Mouse (Mus musculus) urinary bladder, adult 2 months (tissue): ENCODE results near the gene Ccdc50. TPM values are rescaled to one million over a fixed set of nuclear protein-coding genes. Genes with fewer than 3 reads are reported as not detected.

Experiments used
- DNase-seq: peaks from one replicate; pipeline ENCODE4 v3.0.0; 2022; ENCODE audit warnings: low spot score
- polyA plus RNA-seq: library from polyadenylated mRNA; depleted of rRNA; stranded (reverse); fragments of >200 nt; gene quantifications from 2 replicates; pipeline ENCODE4 v1.2.3, GENCODE M21; 2012

Ccdc50 gene
- polyA plus RNA-seq, 1 experiment, result 40.9 TPM

DNA sequence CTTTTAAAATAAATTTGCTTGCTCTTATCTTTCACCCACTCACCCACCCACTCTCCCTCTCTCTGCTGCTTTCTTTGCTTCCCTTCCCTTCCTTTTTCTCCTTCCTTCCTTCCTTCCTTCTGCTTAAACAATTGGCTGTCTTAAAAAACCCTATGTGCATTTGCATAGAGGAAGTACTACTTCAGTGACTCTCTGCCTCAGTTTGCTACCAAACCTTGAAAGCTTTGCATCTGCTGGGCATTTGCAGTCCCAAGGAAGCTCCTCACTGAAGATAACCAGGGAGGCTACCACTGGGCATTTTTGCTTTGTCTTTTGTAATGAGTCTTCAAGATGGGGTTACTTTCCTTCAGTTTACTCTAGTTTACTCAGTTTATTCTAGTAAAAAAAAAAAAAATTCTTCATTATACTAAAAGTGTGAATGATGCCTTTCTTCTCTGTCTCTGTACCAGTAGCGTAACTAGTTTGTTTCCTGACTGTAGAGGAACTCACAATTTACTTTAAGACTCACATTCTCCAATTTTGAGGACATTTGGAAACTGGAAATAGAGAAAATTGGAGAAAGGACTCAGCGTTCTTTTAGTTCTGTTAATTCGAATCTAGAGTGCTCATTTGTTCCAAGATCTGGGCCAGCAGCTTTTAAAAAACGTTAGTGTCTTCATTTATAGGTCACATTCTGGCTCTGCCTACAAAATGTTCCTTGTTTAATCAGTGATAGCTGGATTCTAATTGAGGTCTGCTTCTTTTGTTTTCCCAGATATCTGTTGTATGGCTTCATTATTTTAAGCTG, 6.8 kb downstream of the Ccdc50 start:
- DNase-seq, result no peak

- DNase-seq, result no peak
Measured at GRCm38 (mm10) chr16:27396951-27397350, 8.3 kb downstream of the Ccdc50 start.

- DNase-seq, result no peak
Measured at GRCm38 (mm10) chr16:27399026-27399718, 10.5 kb downstream of the Ccdc50 start.

DNA sequence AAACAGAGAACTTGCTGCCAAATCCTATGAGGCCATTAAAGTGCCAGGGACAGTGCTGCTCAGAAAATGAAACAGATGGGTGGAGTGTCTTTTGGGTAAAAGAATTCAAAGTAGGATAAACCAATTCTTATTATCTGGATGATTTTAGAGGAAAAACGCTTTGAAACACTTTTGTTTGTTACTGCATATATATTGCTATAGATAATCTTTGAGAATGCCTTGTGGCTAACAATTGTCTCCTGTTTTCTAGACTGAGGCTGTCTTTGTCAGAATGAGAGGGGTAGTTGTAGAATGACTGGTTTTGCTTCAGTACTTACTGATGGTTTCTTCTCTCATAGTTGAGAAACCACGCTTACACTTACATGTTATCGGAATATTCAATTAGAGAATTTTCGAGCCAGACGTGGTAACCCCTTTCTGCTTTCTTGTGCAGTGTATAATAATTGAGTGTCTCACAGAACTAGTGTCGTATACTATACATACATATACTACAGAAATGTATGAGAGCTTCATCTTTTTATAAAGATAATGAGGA, 11.1 kb downstream of the Ccdc50 start:
- no peak for DNase-seq

DNA sequence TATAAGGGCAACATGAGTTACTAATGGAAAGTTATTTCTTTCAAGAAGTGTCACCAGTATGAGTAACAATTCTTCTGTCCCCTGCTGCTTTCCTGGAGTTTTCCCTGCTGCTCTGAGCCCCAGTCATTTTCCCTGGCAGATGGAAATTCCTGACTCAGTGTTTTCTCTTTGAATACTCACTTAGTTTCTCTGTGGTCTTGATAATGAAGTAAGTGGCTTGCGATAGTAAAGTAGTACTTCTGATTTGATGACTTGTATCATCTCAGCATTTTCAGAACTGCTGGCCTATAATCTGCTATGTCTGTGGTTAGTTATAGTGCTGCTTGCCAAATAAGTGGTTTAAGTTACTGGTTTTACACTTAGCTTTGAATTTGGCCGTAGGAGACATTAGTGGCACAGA, 12.9 kb downstream of the Ccdc50 start:
- no peak for DNase-seq

- no peak for DNase-seq
Measured at GRCm38 (mm10) chr16:27404107-27404506, 15.4 kb downstream of the Ccdc50 start.

DNA sequence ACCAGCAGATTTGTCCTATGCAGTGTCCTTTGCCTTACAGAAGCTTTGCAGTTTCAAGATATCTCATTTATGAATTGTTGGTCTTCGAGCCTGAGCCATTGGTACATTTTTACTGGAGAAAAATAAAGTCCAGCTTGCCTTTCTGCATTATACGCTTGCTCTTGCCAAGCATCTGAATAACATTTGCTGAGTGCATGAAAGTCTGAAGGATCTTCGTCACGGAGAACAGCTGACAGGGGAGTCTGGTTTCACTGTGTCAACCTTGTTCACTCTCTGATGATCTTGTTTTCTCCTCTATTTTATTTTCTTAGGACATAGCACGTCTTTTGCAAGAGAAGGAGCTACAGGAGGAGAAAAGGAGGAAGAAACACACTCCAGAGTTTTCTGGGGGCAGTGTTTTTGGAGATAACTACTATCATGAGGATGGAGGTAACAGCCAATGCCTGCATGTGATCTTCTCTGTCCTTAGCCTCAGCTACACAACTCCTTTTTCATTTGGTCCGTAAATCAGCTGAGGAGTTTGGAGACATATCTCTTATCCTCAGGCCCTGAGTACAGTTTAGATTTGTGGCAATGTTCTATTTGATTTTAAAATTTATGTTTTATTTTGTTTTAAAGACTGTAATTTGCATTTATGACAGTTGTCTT, 28.4 kb downstream of the Ccdc50 start:
- DNase-seq, result no peak

DNA sequence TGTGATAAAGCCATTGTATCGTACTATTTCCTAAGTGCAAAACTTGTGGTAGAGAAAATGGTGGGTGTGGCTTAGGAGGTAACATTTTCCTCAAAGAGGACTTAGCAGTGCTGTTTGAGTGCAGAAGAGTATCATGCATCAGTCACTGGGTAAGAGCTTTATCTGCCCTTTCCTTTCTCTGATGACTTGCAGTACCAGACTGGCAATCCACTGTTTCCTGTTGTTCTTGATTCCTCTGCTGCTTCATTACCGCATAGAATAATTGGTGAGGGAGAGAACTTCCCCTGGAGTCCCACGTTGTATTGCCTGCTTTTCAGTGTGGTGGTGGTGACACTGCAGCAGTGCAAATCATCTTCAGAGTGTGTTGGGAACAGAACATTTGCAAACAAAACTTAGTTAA, 29.0 kb downstream of the Ccdc50 start:
- DNase-seq, result no peak

- DNase-seq, result no peak
Measured at GRCm38 (mm10) chr16:27420982-27421381, 32.3 kb downstream of the Ccdc50 start.

- no peak for DNase-seq
Measured at GRCm38 (mm10) chr16:27435034-27435433, 46.4 kb downstream of the Ccdc50 start.

- no peak for DNase-seq
Measured at GRCm38 (mm10) chr16:27443941-27444340, 55.3 kb downstream of the Ccdc50 start.

GRCm38 (mm10) chr16:27449360-27449759, 60.7 kb downstream of the Ccdc50 start:
- DNase-seq, result no peak

GRCm38 (mm10) chr16:27450655-27451054, 62.0 kb downstream of the Ccdc50 start:
- no peak for DNase-seq

- DNase-seq, result no peak
Measured at GRCm38 (mm10) chr16:27453396-27453795, 64.7 kb downstream of the Ccdc50 start.

DNA sequence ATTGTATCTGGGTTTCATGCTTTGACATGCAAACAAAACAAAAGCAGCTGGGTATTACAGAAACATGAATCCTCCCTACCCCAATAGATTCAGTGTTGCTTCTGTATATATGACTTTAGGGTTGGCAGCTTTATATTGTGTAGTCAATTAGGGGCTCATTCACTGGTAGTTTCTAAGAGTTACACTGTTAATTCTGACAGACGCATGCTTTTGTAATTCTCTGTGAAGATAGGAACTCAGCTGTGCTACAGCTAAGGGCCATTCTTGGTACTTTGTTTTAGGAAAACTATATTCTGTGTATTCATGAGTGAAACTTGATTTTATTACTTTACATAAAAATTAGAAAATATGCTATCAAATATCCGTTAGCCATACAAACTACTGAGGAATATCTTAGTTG, 65.2 kb downstream of the Ccdc50 start:
- no peak for DNase-seq

GRCm38 (mm10) chr16:27457273-27457672, 68.6 kb downstream of the Ccdc50 start:
- peak; percentile 49 for DNase-seq

DNA sequence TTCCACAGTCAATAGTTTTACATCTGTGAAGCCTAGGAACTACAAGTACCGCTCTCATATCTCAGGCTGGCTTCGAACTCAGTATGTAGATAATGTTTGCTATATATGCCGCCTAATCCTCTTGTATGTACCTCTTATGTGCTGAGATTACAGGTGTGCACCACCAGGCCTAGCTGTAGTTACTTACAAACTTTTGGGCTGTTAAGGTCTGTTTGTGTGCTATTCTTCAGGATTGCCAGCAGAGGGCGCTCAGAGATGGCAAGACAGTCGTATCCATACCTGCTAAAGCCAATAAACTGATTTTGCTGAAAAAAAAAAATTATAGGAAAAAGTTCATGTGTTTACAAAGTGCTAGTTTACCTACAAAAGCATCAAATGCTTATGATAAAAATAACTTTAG, 80.1 kb downstream of the Ccdc50 start:
- DNase-seq, result no peak

GRCm38 (mm10) chr16:27471389-27471788, 82.7 kb downstream of the Ccdc50 start:
- DNase-seq, result no peak

- no peak for DNase-seq
Measured at GRCm38 (mm10) chr16:27483834-27484233, 95.2 kb downstream of the Ccdc50 start.
